Mouse (Mus musculus) cortical plate, adult 2 months (tissue): Measurements from ENCODE around the gene Ints11.
A peak's percentile ranks its signal among the peaks of the same experiment; 100 is the strongest.

Source experiments
- CTCF ChIP-seq: fragments of 200-500 bp; IDR thresholded peaks from 2 replicates; pipeline ENCODE4 v1.5.1; 2011; ENCODE audit warnings: mild to moderate bottlenecking, control low read depth, low read length; ENCODE audit not compliant: insufficient read depth; ENCODE audit errors: extremely low read depth
- POLR2A ChIP-seq: fragments of 200-500 bp; IDR thresholded peaks from 2 replicates; pipeline ENCODE4 v1.6.1; 2011; ENCODE audit warnings: mild to moderate bottlenecking, low read length, control low read depth; ENCODE audit not compliant: insufficient read depth; ENCODE audit errors: extremely low read depth

DNA sequence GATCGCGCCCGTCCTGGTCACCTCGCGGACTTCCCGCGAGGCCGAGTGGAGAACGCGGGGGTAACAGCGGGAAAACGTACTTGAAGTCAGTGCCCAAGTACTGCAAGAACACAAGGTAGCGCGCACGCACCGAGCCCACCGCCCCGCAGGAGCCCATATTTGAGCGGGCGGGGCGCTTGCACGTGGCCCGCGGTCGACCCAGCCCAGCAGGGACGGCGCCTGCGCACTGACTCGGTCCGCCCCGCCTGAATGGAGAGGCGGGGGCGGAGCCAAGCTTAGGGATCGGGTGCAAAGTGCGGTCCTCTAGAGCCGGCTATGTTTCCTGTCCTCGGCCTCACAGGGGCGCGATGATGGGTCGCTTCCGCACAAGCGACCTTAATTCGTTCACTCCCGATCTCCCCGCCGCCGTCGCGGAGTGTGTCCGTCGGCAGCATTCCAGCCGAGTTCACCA lies 22.2 kb downstream of the Ints11 start, which contains the start of the genes Pusl1 and Acap3:
- no peak for TF ChIP-seq CTCF
- TF ChIP-seq POLR2A: peak; percentile 45; the same call in 1 of the 2 replicates
